Mouse (Mus musculus) E14TG2a.4 (cell line): ENCODE measurements around the gene Aebp2.

ENCODE experiments used
- CTCF ChIP-seq: conservative IDR thresholded peaks from 2 replicates; pipeline ENCODE4 v1.5.1; 2014; ENCODE audit warnings: low read length
- NANOG ChIP-seq: IDR thresholded peaks from 2 replicates; pipeline ENCODE4 v1.6.1; 2014; ENCODE audit warnings: borderline replicate concordance, low read length, mixed read lengths
- POU5F1 ChIP-seq: IDR thresholded peaks from 2 replicates; pipeline ENCODE4 v1.6.1; 2014; ENCODE audit warnings: low read length, borderline replicate concordance

- TF ChIP-seq CTCF: no peak
- no peak for TF ChIP-seq NANOG
- no peak for TF ChIP-seq POU5F1
Measured at GRCm38 (mm10) chr6:140611893-140612473, 10.5 kb upstream of the Aebp2 start.
